Mouse (Mus musculus) forebrain, embryonic 10.5 days (tissue): ENCODE measurements at regions not wholly inside any gene's neighbourhood (a gene's known extent, or its start where the extent isn't known, plus 50 kb on each side); places are given as distances from the start of the nearest gene placed in this dataset.
A peak's percentile ranks its signal among the peaks of the same experiment; 100 is the strongest.

ENCODE experiments used
- DNase-seq: peaks from one replicate; pipeline ENCODE4 v3.0.0-alpha.2; 2017; ENCODE audit warnings: low spot score; ENCODE audit errors: extremely low spot score
- H3K27ac ChIP-seq: fragments of 300-500 bp; sonication (generic); 2 replicates; pipeline ENCODE4 v1.5.1; 2016; ENCODE audit warnings: mild to moderate bottlenecking
- H3K27me3 ChIP-seq: fragments of 300-500 bp; sonication (generic); 2 replicates; pipeline ENCODE4 v1.6.1; 2016; ENCODE audit warnings: mild to moderate bottlenecking; ENCODE audit not compliant: poor library complexity, severe bottlenecking
- H3K36me3 ChIP-seq: fragments of 300-500 bp; sonication (generic); replicated peaks from 2 replicates; pipeline ENCODE4 v1.6.1; 2016; ENCODE audit warnings: mild to moderate bottlenecking, moderate library complexity
- H3K4me1 ChIP-seq: fragments of 300-500 bp; sonication (generic); 2 replicates; pipeline ENCODE4 v1.6.1; 2016
- H3K4me3 ChIP-seq: fragments of 300-500 bp; sonication (generic); 2 replicates; pipeline ENCODE4 v1.5.1; 2016; ENCODE audit warnings: mild to moderate bottlenecking, moderate library complexity
- H3K9me3 ChIP-seq: fragments of 300-500 bp; sonication (generic); 2 replicates; pipeline ENCODE4 v1.6.1; 2016; ENCODE audit warnings: mild to moderate bottlenecking, moderate library complexity
- WGBS: fragments of 180-500 bp; shearing (Covaris S2); methylation state at CpG from one replicate; pipeline ENCODE4 v1.1.7; 2016; 5-methylcytosine and 5-hydroxymethylcytosine counted together

- WGBS = 15% methylated on average over 16 of the region's 18 CpGs
- Histone ChIP-seq H3K27ac (peak overlapping the region; percentile 65), H3K4me3 (peak overlapping the region; percentile 43), H3K9me3 (peaks cover 9% of the 10 kb centered on the region; the same call in 1 of the 2 replicates), H3K27me3 (no peaks in the 10 kb centered on the region), H3K4me1 (peaks cover 35% of the 10 kb centered on the region), H3K36me3 (no peaks in the 10 kb centered on the region)
- DNase-seq = no peak
Measured at GRCm38 (mm10) chr11:20445061-20445902, 97.8 kb upstream of the Sertad2 start.

GRCm38 (mm10) chr11:20445903-20446264 lies 97.2 kb upstream of the Sertad2 start:
- Histone ChIP-seq H3K36me3 (no peaks in the 10 kb centered on the region), H3K27ac (no peak overlapping the region), H3K4me3 (peak overlapping the region; percentile 43), H3K9me3 (peaks cover 9% of the 10 kb centered on the region; the same call in 1 of the 2 replicates), H3K27me3 (no peaks in the 10 kb centered on the region), H3K4me1 (peaks cover 35% of the 10 kb centered on the region)
- peak; percentile 76 for DNase-seq
- 3% methylated on average over 6 of the region's 6 CpGs for WGBS

- H3K36me3 ChIP-seq = no peaks in the 10 kb centered on the region
Measured at GRCm38 (mm10) chr11:20452901-20453300, 90.2 kb upstream of the Sertad2 start.

GRCm38 (mm10) chr11:20453786-20454185 lies 89.3 kb upstream of the Sertad2 start:
- Histone ChIP-seq H3K4me1 (peaks cover 17% of the 10 kb centered on the region), H3K27me3 (peaks cover 40% of the 10 kb centered on the region), H3K4me3 (no peak overlapping the region), H3K27ac (no peak overlapping the region), H3K9me3 (no peaks in the 10 kb centered on the region), H3K36me3 (no peaks in the 10 kb centered on the region)
- DNase-seq = no peak
- WGBS = 87% methylated on average over 7 of the region's 7 CpGs

More at GRCm38 (mm10) chr11:20452901-20453300, 90.2 kb upstream of the Sertad2 start:
- peaks cover 17% of the 10 kb centered on the region for H3K4me1 ChIP-seq
- no peak overlapping the region for H3K27ac ChIP-seq
- H3K9me3 ChIP-seq = peaks cover 1% of the 10 kb centered on the region; the same call in 1 of the 2 replicates
- H3K4me3 ChIP-seq = no peak overlapping the region
- 84% methylated on average over 4 of the region's 4 CpGs for WGBS
- no peak for DNase-seq
- peaks cover 40% of the 10 kb centered on the region for H3K27me3 ChIP-seq

- Histone ChIP-seq H3K27me3 (peaks cover 40% of the 10 kb centered on the region), H3K4me3 (peak overlapping the region; percentile 68), H3K27ac (peak overlapping the region; percentile 69), H3K4me1 (peaks cover 19% of the 10 kb centered on the region), H3K36me3 (no peaks in the 10 kb centered on the region), H3K9me3 (no peaks in the 10 kb centered on the region)
- under 1% methylated on average over 35 of the region's 35 CpGs for WGBS
- DNase-seq = peak; percentile 93
Measured at GRCm38 (mm10) chr11:20455085-20455864, 87.8 kb upstream of the Sertad2 start.

GRCm38 (mm10) chr11:20455865-20456648 lies 87.0 kb upstream of the Sertad2 start:
- peak overlapping the region; percentile 69; the same call in 1 of the 2 replicates for H3K27ac ChIP-seq
- H3K36me3 ChIP-seq = no peaks in the 10 kb centered on the region
- H3K9me3 ChIP-seq = no peaks in the 10 kb centered on the region
- WGBS = 3% methylated on average over 19 of the region's 19 CpGs
- peak; percentile 46 for DNase-seq
- H3K27me3 ChIP-seq = peaks cover 40% of the 10 kb centered on the region
- peaks cover 25% of the 10 kb centered on the region for H3K4me1 ChIP-seq
- peak overlapping the region; percentile 68 for H3K4me3 ChIP-seq

GRCm38 (mm10) chr11:20459140-20459539 lies 83.9 kb upstream of the Sertad2 start:
- H3K27me3 ChIP-seq = peaks cover 48% of the 10 kb centered on the region
- no peak overlapping the region for H3K4me3 ChIP-seq
- no peaks in the 10 kb centered on the region for H3K36me3 ChIP-seq
- no peak overlapping the region for H3K27ac ChIP-seq
- no peak for DNase-seq
- H3K9me3 ChIP-seq = no peaks in the 10 kb centered on the region
- 91% methylated on average over 8 of the region's 8 CpGs for whole genome bisulfite sequencing
- peaks cover 33% of the 10 kb centered on the region for H3K4me1 ChIP-seq

GRCm38 (mm10) chr11:20460501-20460921 lies 82.5 kb upstream of the Sertad2 start:
- no peak overlapping the region for H3K27ac ChIP-seq
- H3K27me3 ChIP-seq = peaks cover 47% of the 10 kb centered on the region
- 66% methylated on average over 7 of the region's 7 CpGs for WGBS
- no peaks in the 10 kb centered on the region for H3K9me3 ChIP-seq
- DNase-seq = no peak
- no peak overlapping the region for H3K4me3 ChIP-seq
- H3K36me3 ChIP-seq = no peaks in the 10 kb centered on the region
- H3K4me1 ChIP-seq = peaks cover 27% of the 10 kb centered on the region

GRCm38 (mm10) chr11:20462076-20462475 lies 81.0 kb upstream of the Sertad2 start:
- WGBS = 91% methylated on average over 3 of the region's 3 CpGs
- Histone ChIP-seq H3K4me1 (peaks cover 24% of the 10 kb centered on the region), H3K4me3 (no peak overlapping the region), H3K9me3 (no peaks in the 10 kb centered on the region), H3K27me3 (peaks cover 36% of the 10 kb centered on the region), H3K27ac (no peak overlapping the region), H3K36me3 (no peaks in the 10 kb centered on the region)
- DNase-seq = no peak

- Histone ChIP-seq H3K4me3 (no peak overlapping the region), H3K27me3 (peaks cover 27% of the 10 kb centered on the region), H3K4me1 (peaks cover 24% of the 10 kb centered on the region), H3K27ac (no peak overlapping the region), H3K9me3 (no peaks in the 10 kb centered on the region), H3K36me3 (no peaks in the 10 kb centered on the region)
- WGBS = 21% methylated on average over 10 of the region's 10 CpGs
- DNase-seq = no peak
Measured at GRCm38 (mm10) chr11:20463173-20463681, 79.8 kb upstream of the Sertad2 start.

- 80% methylated on average over 8 of the region's 8 CpGs for WGBS
- Histone ChIP-seq H3K27ac (no peak overlapping the region), H3K4me1 (peaks cover 35% of the 10 kb centered on the region), H3K36me3 (no peaks in the 10 kb centered on the region), H3K27me3 (peaks cover 27% of the 10 kb centered on the region), H3K9me3 (no peaks in the 10 kb centered on the region), H3K4me3 (no peak overlapping the region)
- no peak for DNase-seq
Measured at GRCm38 (mm10) chr11:20464564-20464963, 78.5 kb upstream of the Sertad2 start.

- Histone ChIP-seq H3K27me3 (peaks cover 27% of the 10 kb centered on the region), H3K27ac (no peak overlapping the region), H3K36me3 (no peaks in the 10 kb centered on the region), H3K4me3 (no peak overlapping the region), H3K9me3 (no peaks in the 10 kb centered on the region), H3K4me1 (peaks cover 30% of the 10 kb centered on the region)
- DNase-seq = no peak
- WGBS = 15% methylated on average over 4 of the region's 4 CpGs
Measured at GRCm38 (mm10) chr11:20466591-20466990, 76.5 kb upstream of the Sertad2 start.
